Mouse (Mus musculus) heart, adult 2 months (tissue): ENCODE results near the gene Cwc27.

ENCODE experiments used
- CTCF ChIP-seq: fragments of 200-600 bp; IDR thresholded peaks from 2 replicates; pipeline ENCODE4 v1.8.1; 2022; ENCODE audit warnings: antibody characterized with exemption, mild to moderate bottlenecking, moderate library complexity
- POLR2A ChIP-seq: fragments of 200-500 bp; IDR thresholded peaks from 2 replicates; pipeline ENCODE4 v1.6.1; 2011; ENCODE audit warnings: mild to moderate bottlenecking, low read depth, low read length, control low read depth; ENCODE audit not compliant: insufficient read depth

- no peak for TF ChIP-seq CTCF
- no peak for TF ChIP-seq POLR2A
These were observed 194.7 kb downstream of the Cwc27 start for GRCm38 (mm10) chr13:104622102-104622743.
